Mouse (Mus musculus) cerebellum, postnatal 25 days (tissue): ENCODE measurements at regions not wholly inside any gene's neighbourhood (a gene's known extent, or its start where the extent isn't known, plus 50 kb on each side); places are given as distances from the start of the nearest gene placed in this dataset.

Experiments used
- DNase-seq, 2 experiments: peaks; one replicate each; pipeline ENCODE4 v3.0.0; 2021; ENCODE audit warnings: mixed read lengths in 2 of 2

- DNase-seq = no peak
Measured at GRCm38 (mm10) chr14:78372102-78372501, 64.3 kb upstream of the Tnfsf11 start.

DNA sequence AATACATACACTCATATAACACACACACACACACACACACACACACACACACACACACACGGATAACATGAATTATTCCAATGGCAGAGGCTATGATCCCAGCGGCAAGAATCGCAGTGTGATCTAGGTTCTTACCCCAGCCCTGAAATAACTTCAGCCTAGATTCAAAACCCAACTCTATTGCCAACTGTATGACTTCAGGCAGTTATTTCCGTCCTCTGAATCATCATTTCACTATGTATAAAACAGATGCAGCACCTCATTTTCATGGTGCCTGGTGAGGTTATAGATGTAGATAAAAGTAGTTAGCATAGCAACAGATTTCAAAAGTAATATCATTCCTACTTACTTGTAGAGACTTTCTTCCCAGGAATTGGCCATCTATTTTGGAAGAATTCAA, 61.0 kb upstream of the Tnfsf11 start:
- no peak for DNase-seq

DNA sequence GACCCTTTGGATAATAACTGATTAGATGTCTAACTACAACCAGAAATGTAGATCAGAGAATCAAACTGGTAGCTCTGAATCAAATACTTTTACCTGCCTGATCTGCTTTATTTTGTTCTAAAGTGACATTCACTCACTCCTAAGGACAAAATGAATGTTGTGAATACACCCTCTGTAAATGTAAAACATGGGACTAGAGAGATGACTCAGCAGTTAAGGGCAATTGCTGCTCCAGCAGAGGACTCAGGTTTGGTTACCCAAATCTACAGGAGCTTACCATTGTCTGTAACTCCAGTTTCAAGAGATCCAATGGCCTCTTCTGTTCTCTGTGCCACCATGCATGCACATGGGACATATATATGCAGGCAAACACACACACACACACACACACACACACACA, 57.0 kb upstream of the Tnfsf11 start:
- no peak for DNase-seq

- no peak for DNase-seq
Measured at GRCm38 (mm10) chr14:78363123-78363522, 55.3 kb upstream of the Tnfsf11 start.
